Mouse (Mus musculus) thymus, postnatal 4 days (tissue): Measurements from ENCODE around the gene Dazap1.
A peak's percentile ranks its signal among the peaks of the same experiment; 100 is the strongest.

ENCODE experiments used
- DNase-seq: peaks from one replicate; pipeline ENCODE4 v3.0.0; 2021

Dazap1 gene

GRCm38 (mm10) chr10:80324120-80325037 is 63.1 kb downstream of the Dazap1 start:
- no peak for DNase-seq

- no peak for DNase-seq
These were observed 63.8 kb downstream of the Dazap1 start for GRCm38 (mm10) chr10:80325045-80325444.

GRCm38 (mm10) chr10:80329273-80330081 is 68.2 kb downstream of the Dazap1 start, which contains the start of the genes Pcsk4 and Reep6:
TSS of gene Pcsk4 (minus strand) at chr10:80329498.
TSS of gene Reep6 (plus strand) at chr10:80329953.
- peak; percentile 85 for DNase-seq

- no peak for DNase-seq
These were observed 68.8 kb downstream of the Dazap1 start for GRCm38 (mm10) chr10:80330084-80330483.

- DNase-seq, result no peak
These were observed 69.6 kb downstream of the Dazap1 start for GRCm38 (mm10) chr10:80330888-80331287.

- no peak for DNase-seq
These were observed 70.6 kb downstream of the Dazap1 start for GRCm38 (mm10) chr10:80331636-80332524.

GRCm38 (mm10) chr10:80332525-80332989 is 71.3 kb downstream of the Dazap1 start:
- no peak for DNase-seq

GRCm38 (mm10) chr10:80336263-80336662 is 75.0 kb downstream of the Dazap1 start:
- no peak for DNase-seq
